Comparison of ENCODE assay signal across 8 mouse cellular contexts in genomic region chr2:73019371-73020146, GRCm38 (mm10). TPM values are rescaled to one million over a fixed set of nuclear protein-coding genes. Genes with fewer than 3 reads are reported as not detected.
DNase-seq lines count a peak whose midpoint lies in the region; ATAC-seq and TF ChIP-seq lines count a peak whose summit lies in the region.
"Had no signal": no experiment of that assay in that cellular context is flagged by ENCODE, and none has a peak within 500 bp of the region (broad histone marks: within the 10 kb centered on the region; RNA-seq: fewer than 3 reads in every experiment).

No protein-coding gene starts in this region.

- H3K27me3 ChIP-seq in forebrain, embryonic 16.5 days (replicated peaks; ENCODE audit: control insufficient read depth, insufficient read depth, low read length), result no peaks in the 10 kb centered on the region
- no peaks in the 10 kb centered on the region for H3K27me3 ChIP-seq in midbrain, embryonic 13.5 days

- 49% methylated on average over 9 of the region's 9 CpGs for WGBS in forebrain, embryonic 16.5 days
- 46% methylated on average over 9 of the region's 9 CpGs for WGBS in lung, adult 2 months
- 82% methylated on average over 9 of the region's 9 CpGs for WGBS in midbrain, embryonic 13.5 days

- no peak for TF ChIP-seq POLR2A in lung, adult 2 months (IDR thresholded peaks at IDR 0.05; ENCODE audit: borderline replicate concordance, extremely low read depth, low read depth, low read length)

- peaks cover 6% of the 10 kb centered on the region for H3K4me1 ChIP-seq in forebrain, embryonic 16.5 days (replicated peaks; ENCODE audit: control insufficient read depth, insufficient read depth, low read length)
- H3K4me1 ChIP-seq in lung, adult 2 months (ENCODE audit: control insufficient read depth, insufficient read depth, low read length), result no peaks in the 10 kb centered on the region; the same call in 1 of the 2 replicates
- no peaks in the 10 kb centered on the region for H3K4me1 ChIP-seq in midbrain, embryonic 13.5 days (replicated peaks)

- H3K36me3 ChIP-seq in forebrain, embryonic 16.5 days (ENCODE audit: control insufficient read depth, insufficient read depth), result no peaks in the 10 kb centered on the region
- no peaks in the 10 kb centered on the region for H3K36me3 ChIP-seq in midbrain, embryonic 13.5 days

- H3K4me2 ChIP-seq in forebrain, embryonic 16.5 days (ENCODE audit: low read length), result no peak overlapping the region
- H3K4me2 ChIP-seq in midbrain, embryonic 13.5 days (replicated peaks), result no peak overlapping the region

- no peaks in the 10 kb centered on the region for H3K9me3 ChIP-seq in forebrain, embryonic 16.5 days (ENCODE audit: control insufficient read depth, low read length)
- no peaks in the 10 kb centered on the region for H3K9me3 ChIP-seq in midbrain, embryonic 13.5 days

- intact Hi-C loops in heart, postnatal 36 days (cut with DNase I), result no loop called here

- peak; percentile 85 for ATAC-seq in forebrain, embryonic 16.5 days
- ATAC-seq in midbrain, embryonic 13.5 days, result no peak

- no peak overlapping the region for H3K9ac ChIP-seq in forebrain, embryonic 16.5 days (replicated peaks; ENCODE audit: low read depth, low read length)
- H3K9ac ChIP-seq in midbrain, embryonic 13.5 days (replicated peaks), result no peak overlapping the region

- DNase-seq in urinary bladder, postnatal 14 days (ENCODE audit: low spot score), result peak; percentile 63
- no peak for DNase-seq in urinary bladder, postnatal 25 days (ENCODE audit: low spot score)
- peak; percentile 61 to 69 for DNase-seq in heart, postnatal 36 days
- peak; percentile 49 for DNase-seq in lung, adult 2 months
- DNase-seq in telencephalon, adult 2 months (ENCODE audit: low read depth, low spot score), result peak; percentile 58

- no peak for TF ChIP-seq CTCF in lung, adult 2 months (IDR thresholded peaks at IDR 0.05; ENCODE audit: insufficient read depth, low read length)

- no peak overlapping the region for H3K4me3 ChIP-seq in forebrain, embryonic 16.5 days (replicated peaks; ENCODE audit: low read length)
- no peak overlapping the region for H3K4me3 ChIP-seq in lung, adult 2 months (replicated peaks; ENCODE audit: extremely low read depth, low read depth, low read length)
- no peak overlapping the region for H3K4me3 ChIP-seq in midbrain, embryonic 13.5 days (replicated peaks)
- H3K4me3 ChIP-seq: myocyte had no signal

- H3K27ac ChIP-seq in forebrain, embryonic 16.5 days (ENCODE audit: low read length), result peak overlapping the region; percentile 35; the same call in 1 of the 2 replicates
- H3K27ac ChIP-seq in midbrain, embryonic 13.5 days, result no peak overlapping the region

RNA-seq across cellular contexts. Expression of gene Gm11084, which starts 33.0 kb away (rescaled TPM):
- polyA plus RNA-seq in forebrain, embryonic 16.5 days (2015; fragmentation: Nextera tagmentation; extraction: Ambion mirVana), result not detected in 2 replicates
- total RNA-seq in heart, postnatal 36 days (2021), result not detected
- polyA plus RNA-seq in lung, adult 2 months (2012; rRNA removed), result not detected in 2 replicates
- polyA plus RNA-seq in midbrain, embryonic 13.5 days (2015; fragmentation: Nextera tagmentation; extraction: Ambion mirVana), result not detected in 2 replicates
- polyA plus RNA-seq: myocyte had no signal

RNA-seq across cellular contexts. Expression of gene Sp3, which starts 39.3 kb away (rescaled TPM):
- 51.6 and 59.7 TPM in 2 replicates for polyA plus RNA-seq in forebrain, embryonic 16.5 days (2015; fragmentation: Nextera tagmentation; extraction: Ambion mirVana)
- total RNA-seq in heart, postnatal 36 days (2021), result 10 to 100 TPM; 34.9 to 37.6 TPM
- polyA plus RNA-seq in lung, adult 2 months (2012; rRNA removed), result 13.1 and 16.5 TPM in 2 replicates
- 53.2 and 56.1 TPM in 2 replicates for polyA plus RNA-seq in midbrain, embryonic 13.5 days (2015; fragmentation: Nextera tagmentation; extraction: Ambion mirVana)
